Mouse (Mus musculus): ENCODE data around the gene Slc6a6.

DNA sequence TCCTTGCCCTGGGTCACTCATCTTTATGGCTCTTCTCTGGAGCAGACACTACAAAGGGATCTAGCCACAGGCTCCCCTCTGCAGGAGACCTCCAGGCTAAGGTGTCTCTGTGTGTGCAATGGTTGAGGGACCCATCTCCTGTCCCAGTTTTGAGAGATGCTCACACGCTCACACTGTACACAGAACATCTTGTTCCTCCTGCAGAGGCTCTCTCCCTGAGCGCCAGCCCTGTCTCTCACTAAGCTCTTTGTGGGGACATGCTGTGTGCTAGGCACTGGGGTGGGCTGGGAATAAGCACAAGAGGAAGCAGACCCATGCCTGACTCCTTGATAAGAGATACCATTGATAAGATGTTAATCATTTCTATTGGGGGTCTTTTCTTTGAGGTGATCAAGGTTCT, 34.2 kb downstream of the Slc6a6 start:
- no peak for TF ChIP-seq CTCF (conservative IDR thresholded peaks at IDR 0.05; ENCODE audit: insufficient read depth, insufficient read length, low read depth, low read length)
- no peak for TF ChIP-seq POLR2A (IDR thresholded peaks at IDR 0.05; ENCODE audit: low read depth, low read length)
